ENCODE assay signal across 11 mouse cellular contexts in genomic region chr1:43535519-43536000, GRCm38 (mm10).
DNase-seq lines count a peak whose midpoint lies in the region; ATAC-seq and TF ChIP-seq lines count a peak whose summit lies in the region.
"Had no signal": no experiment of that assay in that cellular context is flagged by ENCODE, and none has a peak within 500 bp of the region (broad histone marks: within the 10 kb centered on the region; RNA-seq: fewer than 3 reads in every experiment).

No protein-coding gene starts in this region.

- no peak overlapping the region for H3K4me3 ChIP-seq in forebrain, embryonic 13.5 days
- H3K4me3 ChIP-seq in forebrain, embryonic 11.5 days (ENCODE audit: low read depth, low read length), result no peak overlapping the region
- no peak overlapping the region for H3K4me3 ChIP-seq in lung, embryonic 14.5 days (ENCODE audit: low read depth, low read length)
- H3K4me3 ChIP-seq in forebrain, embryonic 16.5 days (replicated peaks; ENCODE audit: low read length), result no peak overlapping the region
- H3K4me3 ChIP-seq in megakaryocyte, embryonic 14.5 days (replicated peaks), result peak overlapping the region; percentile 9
- H3K4me3 ChIP-seq: limb, embryonic 12.5 days had no signal

- no peak overlapping the region for H3K27ac ChIP-seq in forebrain, embryonic 13.5 days
- H3K27ac ChIP-seq in forebrain, embryonic 11.5 days (ENCODE audit: low read depth, low read length), result no peak overlapping the region
- 0 out of 2 replicates have a peak overlapping the region, but pooled peaks have one; percentile 7 for H3K27ac ChIP-seq in lung, embryonic 14.5 days (ENCODE audit: low read depth)
- peak overlapping the region; percentile 76 for H3K27ac ChIP-seq in forebrain, embryonic 16.5 days (ENCODE audit: low read length)
- H3K27ac ChIP-seq: limb, embryonic 12.5 days had no signal

- WGBS in forebrain, embryonic 13.5 days, result 92% methylated on average over 6 of the region's 6 CpGs
- WGBS in forebrain, embryonic 11.5 days, result 93% methylated on average over 6 of the region's 6 CpGs
- WGBS in lung, embryonic 14.5 days, result 67% methylated on average over 6 of the region's 6 CpGs
- 65% methylated on average over 6 of the region's 6 CpGs for WGBS in forebrain, embryonic 16.5 days

- H3K36me3 ChIP-seq in forebrain, embryonic 13.5 days (ENCODE audit: poor library complexity, severe bottlenecking), result peaks cover 10% of the 10 kb centered on the region; the same call in 1 of the 2 replicates
- peaks cover 4% of the 10 kb centered on the region; the same call in 1 of the 2 replicates for H3K36me3 ChIP-seq in forebrain, embryonic 11.5 days (ENCODE audit: control insufficient read depth, insufficient read depth, low read length)
- peaks cover 8% of the 10 kb centered on the region for H3K36me3 ChIP-seq in lung, embryonic 14.5 days (ENCODE audit: insufficient read depth)
- H3K36me3 ChIP-seq in forebrain, embryonic 16.5 days (ENCODE audit: control insufficient read depth, insufficient read depth), result no peaks in the 10 kb centered on the region; the same call in 1 of the 2 replicates
- peaks cover 100% of the 10 kb centered on the region for H3K36me3 ChIP-seq in megakaryocyte, embryonic 14.5 days (replicated peaks; ENCODE audit: low read length)

- H3K4me1 ChIP-seq in forebrain, embryonic 13.5 days, result peaks cover 8% of the 10 kb centered on the region; the same call in 1 of the 2 replicates
- H3K4me1 ChIP-seq in forebrain, embryonic 11.5 days (replicated peaks; ENCODE audit: control insufficient read depth, insufficient read depth, low read length), result no peaks in the 10 kb centered on the region
- H3K4me1 ChIP-seq in lung, embryonic 14.5 days (ENCODE audit: insufficient read depth), result no peaks in the 10 kb centered on the region
- H3K4me1 ChIP-seq in forebrain, embryonic 16.5 days (replicated peaks; ENCODE audit: control insufficient read depth, insufficient read depth, low read length), result peaks cover 41% of the 10 kb centered on the region
- peaks cover 100% of the 10 kb centered on the region for H3K4me1 ChIP-seq in megakaryocyte, embryonic 14.5 days

- DNase-seq in forebrain, embryonic 11.5 days (ENCODE audit: low spot score), result no peak
- DNase-seq in lung, embryonic 14.5 days, result no peak
- DNase-seq in lung, adult 18-20 months, result no peak
- no peak for DNase-seq in thymus, postnatal 36 days
- DNase-seq in ovary, postnatal 14 days (ENCODE audit: low spot score), result no peak
- DNase-seq: gastrocnemius, postnatal 36 days; thymus, adult 2 months had no signal

- no peak overlapping the region for H3K9ac ChIP-seq in forebrain, embryonic 13.5 days
- H3K9ac ChIP-seq in forebrain, embryonic 11.5 days (ENCODE audit: low read length), result no peak overlapping the region
- H3K9ac ChIP-seq in lung, embryonic 14.5 days, result no peak overlapping the region
- no peak overlapping the region for H3K9ac ChIP-seq in forebrain, embryonic 16.5 days (replicated peaks; ENCODE audit: low read depth, low read length)
- H3K9ac ChIP-seq: limb, embryonic 12.5 days had no signal

- TF ChIP-seq CTCF in lung, embryonic 14.5 days (IDR thresholded peaks at IDR 0.05; ENCODE audit: low read depth), result no peak

- H3K9me3 ChIP-seq in forebrain, embryonic 13.5 days (replicated peaks), result no peaks in the 10 kb centered on the region
- H3K9me3 ChIP-seq in forebrain, embryonic 11.5 days (ENCODE audit: control insufficient read depth, low read length), result no peaks in the 10 kb centered on the region
- H3K9me3 ChIP-seq in lung, embryonic 14.5 days (ENCODE audit: low read depth, low read length), result no peaks in the 10 kb centered on the region
- no peaks in the 10 kb centered on the region for H3K9me3 ChIP-seq in forebrain, embryonic 16.5 days (ENCODE audit: control insufficient read depth, low read length)
- H3K9me3 ChIP-seq in megakaryocyte, embryonic 14.5 days, result no peaks in the 10 kb centered on the region
- H3K9me3 ChIP-seq: limb, embryonic 12.5 days had no signal

- peak; percentile 37; the same call in 1 of the 2 replicates for ATAC-seq in forebrain, embryonic 13.5 days
- no peak for ATAC-seq in forebrain, embryonic 11.5 days (replicated peaks; ENCODE audit: low FRiP score)
- ATAC-seq in lung, embryonic 14.5 days (ENCODE audit: insufficient read depth), result no peak
- ATAC-seq in forebrain, embryonic 16.5 days, result peak; percentile 73

- H3K27me3 ChIP-seq in forebrain, embryonic 13.5 days, result no peaks in the 10 kb centered on the region
- no peaks in the 10 kb centered on the region for H3K27me3 ChIP-seq in forebrain, embryonic 11.5 days (ENCODE audit: control insufficient read depth, insufficient read depth, low read length)
- H3K27me3 ChIP-seq in lung, embryonic 14.5 days (ENCODE audit: insufficient read depth, low read length), result no peaks in the 10 kb centered on the region
- no peaks in the 10 kb centered on the region for H3K27me3 ChIP-seq in forebrain, embryonic 16.5 days (replicated peaks; ENCODE audit: control insufficient read depth, insufficient read depth, low read length)
- no peaks in the 10 kb centered on the region for H3K27me3 ChIP-seq in megakaryocyte, embryonic 14.5 days (replicated peaks)
- H3K27me3 ChIP-seq: limb, embryonic 12.5 days had no signal

- no peak overlapping the region for H3K4me2 ChIP-seq in forebrain, embryonic 13.5 days
- no peak overlapping the region for H3K4me2 ChIP-seq in forebrain, embryonic 11.5 days (ENCODE audit: low read depth, low read length, severe bottlenecking)
- H3K4me2 ChIP-seq in lung, embryonic 14.5 days, result no peak overlapping the region
- H3K4me2 ChIP-seq in forebrain, embryonic 16.5 days (ENCODE audit: low read length), result no peak overlapping the region
- H3K4me2 ChIP-seq: limb, embryonic 12.5 days had no signal

Comparison
In these comparisons a context has a peak if more than half of its experiments do, and no peak if none do; other contexts are left out.
1. ATAC-seq: peak in forebrain, embryonic 13.5 days (single experiment) and forebrain, embryonic 16.5 days (single experiment); none in forebrain, embryonic 11.5 days (single experiment) and lung, embryonic 14.5 days (single experiment).
2. H3K27ac ChIP-seq: peak in lung, embryonic 14.5 days (single experiment) and forebrain, embryonic 16.5 days (single experiment); none in forebrain, embryonic 13.5 days (single experiment) and forebrain, embryonic 11.5 days (single experiment).